Mouse (Mus musculus) heart, postnatal 0 days (tissue): ENCODE results near the gene S100a4. TPM values are rescaled to one million over a fixed set of nuclear protein-coding genes. Genes with fewer than 3 reads are reported as not detected.

Experiments used
- ATAC-seq: fragments of 200-750 bp; cut with Nextera tagmentation; 2 replicates; pipeline ENCODE4 v1.8.0; 2017; ENCODE audit warnings: low read depth, moderate number of reproducible peaks, moderate library complexity; ENCODE audit not compliant: insufficient read depth
- DNase-seq: peaks from one replicate; pipeline ENCODE4 v3.0.0-alpha.2; 2016; ENCODE audit warnings: low spot score
- H3K27ac ChIP-seq: fragments of 300-500 bp; sonication (generic); 2 replicates; pipeline ENCODE4 v1.5.1; 2014; ENCODE audit warnings: low read depth, mild to moderate bottlenecking
- H3K27me3 ChIP-seq: fragments of 300-500 bp; sonication (generic); 2 replicates; pipeline ENCODE4 v1.6.1; 2014; ENCODE audit warnings: low read length, mixed read lengths; ENCODE audit not compliant: control insufficient read depth, insufficient read depth
- H3K36me3 ChIP-seq: fragments of 300-500 bp; sonication (generic); replicated peaks from 2 replicates; pipeline ENCODE4 v1.6.1; 2014; ENCODE audit warnings: low read length, mixed read lengths; ENCODE audit not compliant: control insufficient read depth, insufficient read depth
- H3K4me1 ChIP-seq: fragments of 300-500 bp; sonication (generic); 2 replicates; pipeline ENCODE4 v1.6.1; 2014; ENCODE audit warnings: antibody characterized with exemption; ENCODE audit not compliant: control insufficient read depth, insufficient read depth
- H3K4me2 ChIP-seq: fragments of 300-500 bp; sonication (generic); 2 replicates; pipeline ENCODE4 v1.6.1; 2014; ENCODE audit warnings: low read depth, mild to moderate bottlenecking, low read length, moderate library complexity
- H3K4me3 ChIP-seq: fragments of 300-500 bp; sonication (generic); 2 replicates; pipeline ENCODE4 v1.5.1; 2014; ENCODE audit warnings: low read depth, low read length
- H3K9ac ChIP-seq: fragments of 300-500 bp; sonication (generic); replicated peaks from 2 replicates; pipeline ENCODE4 v1.6.1; 2014; ENCODE audit warnings: low read depth, low read length, mixed read lengths
- H3K9me3 ChIP-seq: fragments of 300-500 bp; sonication (generic); replicated peaks from 2 replicates; pipeline ENCODE4 v1.6.1; 2016; ENCODE audit warnings: low read length; ENCODE audit not compliant: control insufficient read depth
- CTCF ChIP-seq: IDR thresholded peaks from 2 replicates; pipeline ENCODE4 v1.5.1; 2016; ENCODE audit warnings: antibody characterized with exemption, control low read depth, low read depth
- EP300 ChIP-seq: IDR thresholded peaks from 2 replicates; pipeline ENCODE4 v1.6.1; 2016; ENCODE audit warnings: antibody characterized with exemption, low read depth
- WGBS: fragments of 180-500 bp; shearing (Covaris S2); extraction: QIAGEN DNeasy Blood & Tissue Kit; methylation state at CpG from one replicate; pipeline ENCODE4 v1.1.7; 2014; 5-methylcytosine and 5-hydroxymethylcytosine counted together
- polyA plus RNA-seq: library from polyadenylated mRNA; unstranded; fragments of >200 nt; fragmentation: Nextera tagmentation; extraction: Ambion mirVana; gene quantifications from 2 replicates; pipeline ENCODE4 v1.2.1, GENCODE M21; 2015
- total RNA-seq: library from RNA; depleted of rRNA; stranded (reverse); fragments of >200 nt; gene quantifications from 2 replicates; pipeline ENCODE4 v1.2.3, GENCODE M21; 2014; ENCODE audit warnings: low replicate concordance

Gene S100a4
- total and polyA plus RNA-seq, 2 experiments from 2014 or later = 1.3 to 4.8 TPM

DNA sequence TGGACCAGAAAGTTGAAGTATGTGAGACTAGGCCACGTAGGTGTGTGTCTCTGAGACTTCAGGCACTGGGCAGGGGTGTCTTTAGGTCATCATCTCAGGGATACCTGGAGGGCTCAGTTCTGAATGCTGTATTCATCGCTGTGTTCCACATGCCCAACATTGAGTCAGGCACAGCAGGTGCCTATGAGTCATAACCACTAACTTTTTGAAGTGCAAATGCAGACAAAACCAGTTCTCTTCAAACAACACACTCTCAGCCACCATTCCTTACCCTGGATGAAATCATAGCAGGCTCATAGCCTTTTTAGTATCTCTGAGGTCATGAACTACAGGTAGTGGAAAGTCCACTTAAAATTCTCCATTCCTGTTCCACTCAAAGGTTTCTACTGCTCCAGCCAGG is 25.7 kb downstream of the S100a4 start:
- Histone ChIP-seq H3K9me3 (no peaks in the 10 kb centered on the region), H3K36me3 (no peaks in the 10 kb centered on the region), H3K27ac (no peak overlapping the region), H3K27me3 (no peaks in the 10 kb centered on the region), H3K4me3 (no peak overlapping the region), H3K4me1 (no peaks in the 10 kb centered on the region), H3K4me2 (no peak overlapping the region), H3K9ac (no peak overlapping the region)
- TF ChIP-seq EP300 = no peak
- no peak for TF ChIP-seq CTCF
- 60% methylated on average over 2 of the region's 2 CpGs for WGBS
- no peak for DNase-seq
- ATAC-seq = no peak

DNA sequence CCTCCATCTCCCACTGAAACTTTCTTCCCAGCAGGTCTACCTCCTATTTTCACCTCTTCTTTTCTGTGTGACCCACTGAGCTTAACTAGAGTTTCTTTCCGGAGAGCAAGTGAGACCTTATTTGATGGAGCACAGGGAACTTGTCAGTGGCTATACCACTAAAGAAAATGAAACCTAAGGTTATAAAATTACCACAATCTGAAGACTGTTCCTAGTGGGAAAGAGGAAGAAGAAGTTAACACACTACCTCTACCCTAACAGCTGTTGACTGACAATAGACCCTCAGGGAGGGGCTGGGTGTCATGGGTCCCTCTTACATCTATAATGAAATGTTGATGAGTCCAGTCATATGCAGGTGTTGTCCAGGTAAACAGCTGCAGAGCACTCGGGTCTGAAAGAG is 28.4 kb downstream of the S100a4 start:
- TF ChIP-seq EP300 (no peak), CTCF (no peak)
- 69% methylated on average over 2 of the region's 2 CpGs for WGBS

DNA sequence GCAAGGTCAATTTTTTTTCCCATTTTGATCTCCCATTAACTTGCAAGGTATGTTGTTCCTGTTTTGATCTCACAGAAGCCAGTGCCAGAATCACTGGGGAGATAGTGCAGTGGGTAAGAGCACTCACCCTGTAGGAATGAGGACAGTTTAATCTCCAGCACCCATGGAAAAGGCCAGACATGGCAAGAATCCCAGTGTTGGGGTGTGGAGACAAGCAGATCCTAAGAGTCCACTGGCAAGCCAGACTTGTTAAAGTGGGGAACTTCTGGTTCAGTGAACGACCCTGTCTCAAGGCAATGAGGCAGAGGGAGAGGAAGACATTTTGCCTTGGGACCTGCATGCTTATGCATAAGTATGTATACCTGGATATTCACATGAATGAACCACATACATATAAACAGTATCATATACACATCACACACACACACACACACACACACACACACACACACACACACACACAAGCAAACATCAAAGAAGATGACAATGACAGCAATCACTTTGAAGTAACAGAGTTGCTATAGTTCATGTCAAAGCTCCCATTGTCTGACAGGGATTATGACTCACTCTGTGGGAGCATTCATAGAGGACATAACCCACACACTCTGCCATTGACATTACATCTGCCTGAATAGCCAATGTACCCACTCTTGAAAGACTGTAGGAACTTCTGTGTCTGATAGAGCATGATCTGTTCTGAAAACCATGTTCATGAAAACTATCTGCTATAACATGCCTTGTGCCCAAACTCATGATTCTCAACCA is 35.1 kb downstream of the S100a4 start:
- ATAC-seq (no peak), DNase-seq (no peak)
- Histone ChIP-seq H3K9me3 (no peaks in the 10 kb centered on the region), H3K27ac (no peak overlapping the region), H3K4me3 (no peak overlapping the region), H3K4me2 (no peak overlapping the region), H3K27me3 (no peaks in the 10 kb centered on the region), H3K36me3 (no peaks in the 10 kb centered on the region), H3K9ac (no peak overlapping the region), H3K4me1 (no peaks in the 10 kb centered on the region)
- no peak for TF ChIP-seq EP300
- TF ChIP-seq CTCF = no peak
- 42% methylated on average over 1 of the region's 1 CpGs for WGBS

More for the DNA sequence above, 28.4 kb downstream of the S100a4 start:
- ATAC-seq (no peak), DNase-seq (no peak)
- Histone ChIP-seq H3K4me2 (no peak overlapping the region), H3K27me3 (no peaks in the 10 kb centered on the region), H3K4me1 (no peaks in the 10 kb centered on the region), H3K27ac (no peak overlapping the region), H3K36me3 (no peaks in the 10 kb centered on the region), H3K9ac (no peak overlapping the region), H3K9me3 (no peaks in the 10 kb centered on the region), H3K4me3 (no peak overlapping the region)

DNA sequence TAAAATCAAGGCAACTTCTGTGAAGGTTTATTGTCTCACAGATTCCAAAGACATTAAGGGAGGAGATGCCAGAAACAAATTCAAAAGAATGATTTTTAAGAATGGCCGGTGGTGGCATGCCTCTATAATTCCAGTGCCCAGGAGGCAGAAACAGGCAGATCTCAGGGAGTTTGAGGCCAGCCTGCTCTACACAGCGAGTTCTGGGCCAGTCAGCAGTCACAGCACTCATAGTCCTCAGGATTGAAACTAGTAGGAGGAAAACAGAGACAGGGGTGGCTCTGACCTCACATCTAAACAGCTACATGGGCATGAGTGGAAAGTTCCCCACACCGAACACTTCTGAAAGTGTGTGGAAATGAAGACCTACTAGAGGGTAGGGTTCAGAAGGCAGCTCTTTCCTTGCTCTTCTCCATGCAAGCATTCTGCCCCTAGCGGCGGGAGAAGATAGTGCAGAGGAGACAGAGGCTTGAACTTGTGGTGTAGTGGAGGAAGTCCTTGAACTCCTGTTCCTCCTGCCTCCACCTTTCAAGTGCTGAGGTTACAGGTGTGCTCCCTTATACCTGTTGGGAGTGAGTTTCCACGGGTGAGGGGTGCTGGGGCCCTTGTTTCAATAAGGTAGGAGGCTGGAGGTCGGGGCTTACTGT is 36.1 kb downstream of the S100a4 start:
- TF ChIP-seq EP300 (no peak), CTCF (peak; percentile 64)
- Histone ChIP-seq H3K36me3 (no peaks in the 10 kb centered on the region), H3K4me2 (no peak overlapping the region), H3K27me3 (no peaks in the 10 kb centered on the region), H3K9ac (no peak overlapping the region), H3K4me1 (no peaks in the 10 kb centered on the region), H3K9me3 (no peaks in the 10 kb centered on the region), H3K27ac (no peak overlapping the region), H3K4me3 (no peak overlapping the region)
- no peak for DNase-seq
- no peak for ATAC-seq
- WGBS = 49% methylated on average over 7 of the region's 7 CpGs

DNA sequence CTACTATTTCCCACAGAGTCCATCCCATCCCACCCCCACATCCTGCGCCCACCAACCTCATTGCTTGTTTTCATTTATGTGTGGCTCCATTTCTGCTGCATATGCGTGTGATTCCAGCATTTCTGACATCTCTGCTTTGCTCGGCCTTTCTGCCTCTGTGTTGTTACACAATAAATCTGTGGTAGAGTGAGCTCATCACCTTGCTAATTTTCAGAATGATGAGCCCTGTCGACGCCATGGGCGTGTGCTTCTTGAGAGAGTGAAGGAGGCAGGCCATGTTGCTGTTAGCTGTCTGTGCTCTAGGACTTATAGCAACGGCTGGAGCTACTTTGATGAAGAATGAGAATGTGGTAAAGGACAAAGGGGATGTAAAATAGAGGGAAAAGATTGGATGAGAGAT is 37.4 kb downstream of the S100a4 start:
- H3K27me3 ChIP-seq = no peaks in the 10 kb centered on the region
- no peaks in the 10 kb centered on the region for H3K36me3 ChIP-seq
- no peak overlapping the region for H3K9ac ChIP-seq
- DNase-seq (no peak), ATAC-seq (no peak)
- H3K4me1 ChIP-seq = no peaks in the 10 kb centered on the region
- no peak for TF ChIP-seq CTCF
- TF ChIP-seq EP300 = no peak
- WGBS = 66% methylated on average over 7 of the region's 7 CpGs
- no peaks in the 10 kb centered on the region for H3K9me3 ChIP-seq
- H3K4me2 ChIP-seq = no peak overlapping the region
- no peak overlapping the region for H3K27ac ChIP-seq
- H3K4me3 ChIP-seq = no peak overlapping the region

DNA sequence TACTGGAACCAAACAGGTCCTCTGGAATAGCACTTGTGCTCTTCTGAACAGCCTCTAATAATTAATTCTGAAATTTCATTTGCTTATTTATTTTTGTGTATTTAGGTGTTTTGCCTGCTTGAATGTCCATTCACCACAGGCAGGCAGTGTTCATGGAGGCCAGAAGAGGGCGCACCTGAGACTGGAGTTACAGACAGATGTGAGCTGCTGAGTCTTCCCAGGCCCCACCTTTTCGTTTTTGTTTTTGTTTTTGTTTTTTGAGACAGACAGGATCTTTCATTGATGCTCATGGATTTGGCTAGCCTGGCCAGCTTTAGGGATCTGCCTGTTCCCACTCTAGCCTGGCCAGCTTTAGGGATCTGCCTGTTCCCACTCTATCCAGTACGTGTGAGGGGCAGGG is 40.6 kb downstream of the S100a4 start:
- Histone ChIP-seq H3K4me2 (no peak overlapping the region), H3K4me3 (no peak overlapping the region), H3K36me3 (no peaks in the 10 kb centered on the region), H3K9ac (no peak overlapping the region), H3K9me3 (no peaks in the 10 kb centered on the region), H3K27me3 (no peaks in the 10 kb centered on the region), H3K4me1 (no peaks in the 10 kb centered on the region), H3K27ac (no peak overlapping the region)
- DNase-seq = no peak
- ATAC-seq = no peak
- TF ChIP-seq CTCF (peak; percentile 47), EP300 (no peak)
- WGBS = 41% methylated on average over 3 of the region's 3 CpGs
